Mouse (Mus musculus) c-Kit-negative CD71-positive TER-119-positive erythroid progenitor cells, embryonic 14.5 days (primary cell): ENCODE data around the gene Krtap4-1.
"Not testable (repeated sequence)": the region's sequence is repeated elsewhere in the genome, so short reads cannot be mapped to it uniquely, and the experiment has no call there.

Experiments
- DNase-seq: peaks from one replicate; pipeline ENCODE4 v3.0.0-alpha.2; 2013; ENCODE audit warnings: low read depth, low spot score

Gene Krtap4-1

GRCm38 (mm10) chr11:99628138-99628537 lies at the start of gene Krtap4-1:
Krtap4-1 (minus strand) TSS chr11:99628238.
- DNase-seq, result no peak

DNA sequence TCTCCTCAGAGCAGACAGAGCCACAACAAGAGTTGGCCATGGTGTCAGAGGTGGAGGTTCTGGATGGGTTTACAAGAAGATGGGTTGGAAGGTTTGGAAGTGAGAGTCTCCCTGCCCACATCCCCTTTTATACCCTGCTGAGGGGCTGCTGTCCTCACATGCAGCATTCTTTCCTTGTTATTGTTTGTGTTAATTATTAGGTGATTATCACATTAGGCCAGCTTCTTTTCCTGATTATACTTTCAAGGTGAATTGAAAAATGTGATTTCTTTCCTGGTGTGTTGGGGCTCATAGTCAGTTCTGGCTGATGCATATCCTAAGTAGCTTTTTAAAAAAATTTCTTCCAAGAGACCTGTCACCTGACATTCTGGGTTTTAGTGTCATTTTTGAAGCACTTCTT lies 37.8 kb upstream of the Krtap4-1 start, which contains the start of gene Krtap4-6:
Krtap4-6 (minus strand) TSS at position 101 of the 400 bp plus-strand sequence.
- no peak for DNase-seq

- DNase-seq, result no peak
These were observed 34.8 kb upstream of the Krtap4-1 start for GRCm38 (mm10) chr11:99662802-99663201.

- DNase-seq, result no peak
These were observed 31.2 kb upstream of the Krtap4-1 start for GRCm38 (mm10) chr11:99659256-99659655.

- DNase-seq, result not testable (repeated sequence)
These were observed 30.5 kb upstream of the Krtap4-1 start, which contains the start of gene Gm11563 for GRCm38 (mm10) chr11:99658467-99659010. Gm11563 (minus strand) TSS chr11:99658960.

DNA sequence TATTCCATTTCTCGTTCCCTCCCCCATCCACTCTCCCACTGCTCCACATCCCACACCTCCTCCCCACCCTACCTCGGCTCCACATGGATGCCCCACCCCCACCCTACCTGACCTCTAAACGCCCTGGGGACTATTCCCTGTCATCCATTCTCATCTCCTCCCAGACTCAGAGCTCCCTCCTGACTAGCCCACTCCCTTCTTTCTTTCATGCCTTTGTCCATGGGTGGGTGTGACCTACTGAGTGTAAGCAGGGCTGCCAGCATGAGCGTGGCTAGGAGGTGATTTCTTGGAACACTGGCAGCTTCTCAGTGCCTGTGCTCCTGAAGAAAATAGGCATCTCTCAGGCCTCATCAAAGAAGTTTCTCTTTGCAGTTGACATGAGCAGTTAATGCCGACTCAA lies 29.0 kb upstream of the Krtap4-1 start:
- DNase-seq, result no peak

DNA sequence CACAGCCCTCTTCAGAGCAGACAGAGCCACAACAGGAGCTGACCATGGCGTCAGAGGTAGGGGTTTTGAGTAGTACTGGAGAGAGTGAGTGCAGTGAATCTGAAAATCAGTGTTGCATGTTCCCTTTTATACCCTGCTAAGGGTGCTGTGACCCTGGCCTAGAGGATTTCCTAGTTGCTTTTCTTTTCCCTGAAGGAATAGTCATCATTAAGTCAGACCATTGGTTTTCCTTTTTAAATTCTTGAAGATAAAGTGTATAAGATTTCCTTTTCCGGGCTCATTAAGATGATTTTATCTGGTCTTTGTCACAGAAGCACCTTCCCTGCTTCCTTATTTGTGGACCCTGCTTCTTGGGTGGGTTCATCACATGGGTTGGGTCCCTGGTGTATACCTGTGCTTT lies 22.1 kb upstream of the Krtap4-1 start, which contains the start of gene Gm11555:
Gm11555 (minus strand) TSS at position 101 of the 400 bp plus-strand sequence.
- DNase-seq, result no peak

- DNase-seq, result no peak
These were observed 18.4 kb upstream of the Krtap4-1 start for GRCm38 (mm10) chr11:99646444-99646843.

DNA sequence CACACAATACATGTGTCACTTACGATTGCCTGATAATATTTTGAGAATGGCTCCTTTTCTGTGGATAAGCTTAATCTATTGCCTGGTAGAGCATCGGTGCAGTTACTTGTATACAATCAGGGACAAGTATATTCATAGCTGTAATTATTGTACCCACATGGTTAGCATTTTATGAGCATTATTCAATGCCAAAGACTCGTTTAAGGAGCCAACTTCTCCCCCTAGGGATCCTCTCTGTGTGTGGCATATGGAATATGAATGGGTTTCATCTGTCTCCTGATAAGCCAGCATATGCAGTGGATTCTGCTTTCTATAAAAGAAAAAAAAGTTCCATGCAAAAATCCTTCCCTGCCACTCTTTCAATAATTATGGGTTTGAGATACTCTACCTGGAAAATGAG lies 16.3 kb upstream of the Krtap4-1 start:
- no peak for DNase-seq

GRCm38 (mm10) chr11:99643635-99644139 lies 15.6 kb upstream of the Krtap4-1 start, which contains the start of gene Krtap4-7:
Krtap4-7 (minus strand) TSS chr11:99644089.
- not testable (repeated sequence) for DNase-seq

GRCm38 (mm10) chr11:99640926-99641325 lies 12.9 kb upstream of the Krtap4-1 start:
- no peak for DNase-seq

DNA sequence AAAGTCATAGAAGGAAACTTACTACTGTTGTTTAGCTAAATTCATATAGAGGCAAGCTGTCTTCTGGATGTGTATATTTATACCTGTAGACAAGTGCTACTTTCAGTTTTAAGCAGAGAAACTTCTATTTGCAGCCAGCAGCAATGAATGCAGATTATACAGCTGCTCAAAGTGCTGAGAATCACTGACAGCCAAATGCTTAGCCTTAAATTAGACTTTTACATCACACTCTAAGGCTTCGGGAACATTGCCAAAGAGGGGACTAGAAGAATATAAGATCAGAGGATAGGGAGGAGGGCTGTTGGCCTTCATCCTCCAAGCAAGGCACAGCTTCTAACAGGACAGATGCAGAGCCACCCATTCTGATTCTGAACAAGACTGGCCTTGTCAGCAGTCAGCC lies 9.0 kb upstream of the Krtap4-1 start:
- no peak for DNase-seq

GRCm38 (mm10) chr11:99634653-99635134 lies 6.7 kb upstream of the Krtap4-1 start, which contains the start of gene Krtap4-2:
Krtap4-2 (minus strand) TSS chr11:99635084.
- DNase-seq, result no peak

- no peak for DNase-seq
These were observed 5.3 kb upstream of the Krtap4-1 start for GRCm38 (mm10) chr11:99633293-99633692.

- no peak for DNase-seq
These were observed 2.9 kb upstream of the Krtap4-1 start for GRCm38 (mm10) chr11:99630890-99631289.

DNA sequence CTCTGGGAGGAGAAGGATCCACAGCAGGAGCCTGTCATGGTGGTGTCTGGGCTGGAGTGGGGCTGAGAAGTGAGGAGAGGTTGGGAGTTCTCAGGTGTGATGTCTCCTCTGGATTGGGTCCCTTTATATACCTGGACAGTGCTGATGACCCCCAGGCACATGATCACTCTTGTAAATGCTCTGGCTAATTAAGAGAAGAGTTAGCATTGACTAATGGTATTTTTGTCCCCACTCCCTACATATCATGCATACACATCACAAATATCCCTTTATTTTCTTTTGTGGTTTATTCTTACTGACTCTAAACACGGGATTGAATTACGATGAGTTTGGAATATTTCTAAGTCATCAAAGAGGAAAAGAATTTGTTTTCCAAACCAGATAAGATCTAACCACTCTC lies 7.7 kb downstream of the Krtap4-1 start, which contains the start of gene Gm11562:
Gm11562 (minus strand) TSS at position 101 of the 400 bp plus-strand sequence.
- DNase-seq, result no peak

GRCm38 (mm10) chr11:99614796-99615363 lies 13.2 kb downstream of the Krtap4-1 start, which contains the start of gene Krtap2-4:
Krtap2-4 (minus strand) TSS chr11:99614846.
- DNase-seq, result no peak

- not testable (repeated sequence) for DNase-seq
These were observed 17.9 kb downstream of the Krtap4-1 start, which contains the start of gene Gm11937 for GRCm38 (mm10) chr11:99610089-99610488. Gm11937 (minus strand) TSS chr11:99610189.

DNA sequence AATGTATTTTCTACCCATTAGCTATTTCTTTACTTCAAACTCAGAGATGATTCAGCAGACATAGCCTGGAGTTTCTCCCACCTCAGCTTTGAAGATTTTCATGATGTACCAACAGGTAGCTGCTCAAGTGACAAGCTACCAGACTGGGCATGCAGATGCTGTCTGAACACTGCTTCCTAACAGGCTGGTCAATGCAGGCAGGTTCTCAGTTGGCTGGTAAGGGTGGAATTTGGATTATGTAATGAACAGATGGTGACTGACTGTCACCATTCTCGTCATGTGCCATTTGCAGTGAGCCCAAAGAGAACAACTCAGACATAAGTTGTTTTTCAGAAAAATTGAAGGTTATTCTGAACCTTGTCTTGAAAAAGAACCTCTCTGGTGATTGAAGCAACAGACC lies 18.9 kb downstream of the Krtap4-1 start:
- no peak for DNase-seq

- DNase-seq, result not testable (repeated sequence)
These were observed 24.8 kb downstream of the Krtap4-1 start, which contains the start of gene Gm11938 for GRCm38 (mm10) chr11:99603208-99603607. Gm11938 (minus strand) TSS chr11:99603308.

DNA sequence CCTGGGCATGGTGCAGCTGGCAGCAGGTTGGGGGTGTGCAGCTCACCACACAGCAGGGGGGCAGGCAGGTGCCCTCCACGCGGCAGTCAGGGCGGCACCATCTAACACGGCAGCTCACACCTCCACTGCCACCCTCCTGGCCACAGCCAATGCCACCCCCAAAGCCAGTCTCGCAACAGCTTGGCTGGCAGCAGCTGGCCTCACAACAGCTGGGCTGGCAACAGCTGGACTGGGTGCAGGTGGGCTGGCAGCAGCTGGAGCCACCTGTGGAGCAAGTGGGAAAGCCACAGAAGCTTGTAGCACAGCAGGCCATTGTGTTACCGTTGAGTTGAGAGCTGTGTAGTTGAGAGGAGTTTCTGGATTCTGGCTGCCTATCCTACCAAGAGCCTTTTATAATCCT lies 30.3 kb downstream of the Krtap4-1 start, which contains the start of gene Krtap9-3:
Krtap9-3 (minus strand) TSS at position 364 of the 400 bp plus-strand sequence.
- DNase-seq, result not testable (repeated sequence)

DNA sequence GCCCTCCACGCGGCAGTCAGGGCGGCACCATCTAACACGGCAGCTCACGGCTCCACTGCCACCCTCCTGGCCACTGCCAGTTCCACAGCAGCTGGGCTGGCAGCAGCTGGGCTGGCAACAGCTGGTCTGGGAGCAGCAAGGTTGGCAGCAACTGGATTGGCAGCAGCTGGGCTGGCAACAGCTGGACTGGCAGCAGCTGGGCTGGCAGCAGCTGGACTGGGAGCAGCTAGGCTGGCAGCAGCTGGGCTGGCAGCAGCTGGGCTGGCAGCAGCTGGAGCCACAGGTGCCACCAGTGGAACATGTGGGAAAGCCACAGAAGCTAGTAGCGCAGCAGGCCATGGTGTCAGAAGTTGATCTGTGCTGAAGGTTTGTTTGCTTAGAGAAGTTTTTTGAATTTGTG lies 37.1 kb downstream of the Krtap4-1 start, which contains the start of gene Krtap1-3:
Krtap1-3 (minus strand) TSS at position 359 of the 400 bp plus-strand sequence.
- no peak for DNase-seq
